Mouse (Mus musculus): ENCODE measurements around the gene Grk6. TPM values are rescaled to one million over a fixed set of nuclear protein-coding genes. Genes with fewer than 3 reads are reported as not detected.
A peak's percentile ranks its signal among the peaks of the same experiment; 100 is the strongest.
"Not testable (repeated sequence)": the region's sequence is repeated elsewhere in the genome, so short reads cannot be mapped to it uniquely, and the experiment has no call there.

Gene Grk6
- polyA plus RNA-seq, 1 experiment from 2014 or later = 24.3 TPM

DNA sequence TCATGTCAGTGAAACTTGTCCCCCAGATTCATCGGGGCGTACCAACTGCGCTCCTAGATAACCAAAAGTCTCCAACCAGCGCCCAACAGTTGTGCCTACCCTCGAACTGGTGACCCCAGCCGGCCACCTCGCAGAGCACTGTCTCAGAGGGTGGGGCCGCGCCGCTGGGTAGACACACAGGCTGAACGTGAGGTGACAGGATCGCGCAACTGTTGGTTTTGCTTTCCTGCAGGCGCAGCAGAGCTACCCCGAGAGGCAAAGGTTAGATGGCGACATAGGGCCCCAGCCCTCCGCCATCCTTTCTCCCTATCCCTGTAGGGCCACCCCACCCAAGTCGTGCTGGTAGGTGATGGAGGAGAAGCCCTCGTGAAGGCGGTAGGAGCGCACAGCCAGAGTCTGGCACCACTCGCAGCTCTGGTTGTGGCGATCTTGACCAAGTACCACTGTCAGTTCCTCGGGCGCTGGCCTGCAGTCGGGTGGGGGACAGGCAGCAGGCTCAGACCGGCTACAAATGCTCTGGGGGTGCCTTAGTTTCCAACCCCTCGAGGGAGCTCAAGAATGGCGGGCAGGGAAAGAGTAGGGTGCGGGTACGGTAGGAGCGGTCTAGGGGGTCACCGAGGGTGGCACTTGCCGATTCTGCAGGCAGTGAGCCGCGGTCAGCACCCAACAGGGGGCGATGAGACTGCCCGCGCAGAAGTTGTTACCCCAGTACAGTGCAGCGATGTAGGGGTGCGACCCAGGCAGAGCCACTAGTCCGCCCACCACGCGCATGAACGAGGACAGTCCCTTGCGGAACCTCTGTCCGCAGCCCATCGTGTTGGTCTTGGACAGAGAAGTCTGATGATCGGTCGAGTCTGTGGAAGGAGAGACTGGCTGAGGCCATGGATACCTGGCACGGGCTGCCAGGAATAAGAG, 24.6 kb upstream of the Grk6 start:
- ATAC-seq (replicated peaks; ENCODE audit: insufficient number of reproducible peaks, low FRiP score, low TSS enrichment) = no peak; the same call in 1 of the 2 replicates
- 22% methylated on average over 51 of the region's 51 CpGs for WGBS (ENCODE audit: insufficient replicate concordance)

DNA sequence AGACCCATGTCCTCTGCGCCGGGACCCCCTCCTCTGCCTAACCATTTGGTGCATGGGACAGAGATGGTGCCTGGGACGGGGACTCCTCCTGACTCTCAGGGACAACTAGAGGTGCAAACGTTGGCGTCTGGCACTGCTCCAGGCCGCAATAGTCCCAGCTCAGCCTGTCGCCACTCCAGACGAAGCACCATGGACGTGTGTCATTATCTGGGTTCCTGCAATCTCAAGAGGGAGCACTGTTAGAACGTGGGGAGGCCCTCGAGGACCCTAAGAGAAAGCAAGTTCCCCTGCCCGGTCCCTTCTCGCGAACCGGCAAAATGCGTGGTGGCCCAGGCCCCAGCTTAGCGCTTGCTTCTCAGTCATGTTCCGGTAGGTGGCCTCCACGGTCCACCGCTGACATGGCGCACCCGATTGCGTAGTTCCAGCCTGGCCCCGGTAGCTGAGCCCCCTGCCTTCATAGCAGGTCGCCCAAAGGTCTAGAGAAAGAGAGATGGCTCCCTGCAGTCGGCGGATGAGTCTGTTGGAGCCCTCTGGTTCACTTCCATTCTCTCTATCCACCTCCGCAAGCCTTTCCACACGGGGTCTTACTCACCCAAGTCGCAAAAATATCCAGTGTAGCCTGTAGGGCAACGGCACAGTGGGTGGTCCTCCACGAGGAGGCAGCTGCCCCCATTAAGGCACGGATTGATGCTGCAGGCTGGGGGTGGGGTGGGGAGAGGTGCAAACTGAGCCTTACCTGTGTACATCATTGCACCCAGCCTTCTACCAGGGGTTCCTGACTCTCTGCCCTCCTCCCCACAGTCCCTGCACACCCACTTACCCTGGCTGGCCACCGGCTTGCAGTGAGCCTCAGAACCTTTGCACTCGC, 23.7 kb upstream of the Grk6 start:
- Histone ChIP-seq H3K4me3 (ENCODE audit: low read depth, low read length) (peak overlapping the region; percentile 19; the same call in 1 of the 2 replicates), H3K27me3 (ENCODE audit: control insufficient read depth, insufficient read depth, low read length) (peaks cover 55% of the 10 kb centered on the region), H3K9ac (ENCODE audit: low read depth, low read length) (peak overlapping the region; percentile 39; the same call in 1 of the 2 replicates), H3K36me3 (ENCODE audit: control insufficient read depth, insufficient read depth, low read length) (no peaks in the 10 kb centered on the region), H3K9me3 (replicated peaks; ENCODE audit: control insufficient read depth, low read length) (no peaks in the 10 kb centered on the region), H3K4me2 (peak overlapping the region; percentile 42), H3K4me1 (ENCODE audit: control insufficient read depth, insufficient read depth, low read length) (peaks cover 5% of the 10 kb centered on the region), H3K27ac (ENCODE audit: low read depth, low read length) (no peak overlapping the region)
- whole genome bisulfite sequencing (ENCODE audit: insufficient replicate concordance) = 11% methylated on average over 35 of the region's 35 CpGs
- ATAC-seq (replicated peaks; ENCODE audit: insufficient number of reproducible peaks, low FRiP score, low TSS enrichment) = no peak

More for the DNA sequence above, 24.6 kb upstream of the Grk6 start:
- Histone ChIP-seq H3K4me2 (peak overlapping the region; percentile 42), H3K4me3 (ENCODE audit: low read depth, low read length) (peak overlapping the region; percentile 19; the same call in 1 of the 2 replicates), H3K4me1 (ENCODE audit: control insufficient read depth, insufficient read depth, low read length) (peaks cover 5% of the 10 kb centered on the region), H3K36me3 (ENCODE audit: control insufficient read depth, insufficient read depth, low read length) (no peaks in the 10 kb centered on the region), H3K9ac (ENCODE audit: low read depth, low read length) (no peak overlapping the region), H3K27me3 (ENCODE audit: control insufficient read depth, insufficient read depth, low read length) (peaks cover 58% of the 10 kb centered on the region), H3K27ac (ENCODE audit: low read depth, low read length) (no peak overlapping the region), H3K9me3 (replicated peaks; ENCODE audit: control insufficient read depth, low read length) (no peaks in the 10 kb centered on the region)

DNA sequence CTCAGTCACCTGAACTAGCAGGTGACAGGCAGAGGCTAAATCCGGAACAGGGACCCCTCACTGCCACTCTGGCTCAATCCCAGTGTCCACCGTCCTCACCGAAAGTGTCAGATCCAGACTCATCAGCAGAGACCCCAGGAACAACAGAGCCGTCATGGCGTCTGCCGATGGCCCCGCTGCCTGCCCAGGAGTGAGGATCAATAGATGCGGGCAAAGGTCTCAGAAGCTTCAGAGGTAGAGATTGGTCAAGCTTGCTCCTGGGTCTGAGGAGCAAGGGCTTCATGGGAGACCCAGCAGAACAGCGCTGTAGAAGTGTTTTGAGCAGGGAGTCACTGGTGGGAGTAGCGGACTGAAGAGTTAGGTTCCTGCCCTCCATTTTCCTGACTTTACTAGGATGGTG, 18.3 kb upstream of the Grk6 start, which contains the start of gene F12:
Gene F12, minus strand, starts transcription at position 181 of the 400 bp plus-strand sequence.
- no peaks in the 10 kb centered on the region for H3K9me3 ChIP-seq (replicated peaks; ENCODE audit: control insufficient read depth, low read length)
- WGBS (ENCODE audit: insufficient replicate concordance) = 79% methylated on average over 10 of the region's 10 CpGs
- no peak within 1 kb of the TSS for H3K9ac ChIP-seq (ENCODE audit: low read depth, low read length)
- no peak within 1 kb of the TSS for H3K27ac ChIP-seq (ENCODE audit: low read depth, low read length)
- H3K4me3 ChIP-seq (ENCODE audit: low read depth, low read length) = no peak within 1 kb of the TSS
- no peaks in the 10 kb centered on the region for H3K36me3 ChIP-seq (ENCODE audit: control insufficient read depth, insufficient read depth, low read length)
- peaks cover 12% of the 10 kb centered on the region for H3K27me3 ChIP-seq (ENCODE audit: control insufficient read depth, insufficient read depth, low read length)
- ATAC-seq (replicated peaks; ENCODE audit: insufficient number of reproducible peaks, low FRiP score, low TSS enrichment) = no peak
- H3K4me2 ChIP-seq = no peak within 1 kb of the TSS
- no peaks in the 10 kb centered on the region for H3K4me1 ChIP-seq (ENCODE audit: control insufficient read depth, insufficient read depth, low read length)

DNA sequence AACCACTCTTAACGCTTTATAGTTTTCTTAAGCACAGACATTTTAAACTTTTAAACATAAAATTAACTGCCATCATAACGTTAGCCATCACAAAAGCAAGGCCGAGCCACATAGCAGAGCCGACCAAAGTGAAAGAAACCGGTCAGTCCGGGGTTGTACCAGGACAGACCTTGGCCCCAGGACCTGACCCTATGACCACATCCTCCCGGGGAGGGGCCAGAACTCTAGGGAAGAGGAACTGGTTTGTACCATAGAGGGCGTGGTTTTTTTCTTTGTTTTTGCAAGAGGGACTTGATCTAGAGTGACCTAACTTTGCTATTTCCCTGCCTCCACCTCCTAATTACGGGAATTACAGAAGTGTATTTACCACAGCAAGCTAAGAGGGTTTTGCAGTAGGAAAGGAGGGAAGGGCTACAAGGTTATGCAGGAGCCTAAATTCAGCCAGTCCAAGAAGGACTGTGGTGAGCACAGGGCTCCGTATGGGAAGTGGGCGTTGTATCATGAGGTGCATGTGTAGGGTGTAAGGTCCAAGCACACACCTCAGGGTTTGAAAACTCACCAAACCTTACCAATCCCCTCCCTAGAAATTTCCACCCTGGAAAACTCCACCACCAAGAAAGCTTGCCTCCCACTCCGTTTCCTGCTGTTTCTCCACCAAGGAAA, 15.5 kb upstream of the Grk6 start:
- no peak overlapping the region for H3K4me2 ChIP-seq

DNA sequence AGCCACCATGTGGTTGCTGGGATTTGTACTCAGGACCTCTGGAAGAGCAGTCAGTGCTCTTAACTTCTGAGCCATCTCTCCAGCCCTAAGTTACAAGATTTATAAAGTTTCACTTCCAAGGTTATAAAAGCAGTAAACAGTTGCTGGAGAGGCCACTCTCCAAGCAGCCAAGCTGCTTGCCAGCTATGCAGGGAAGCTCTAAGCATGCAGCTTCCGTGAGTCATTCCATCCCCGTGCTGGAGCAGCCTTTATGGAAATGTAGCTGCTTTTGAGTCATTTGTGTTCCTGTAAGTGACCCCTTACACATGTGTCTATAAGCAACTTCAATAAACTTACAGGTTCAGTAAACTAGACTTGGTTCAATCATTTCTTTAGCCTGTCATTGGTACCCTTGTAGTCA, 14.3 kb upstream of the Grk6 start:
- no peaks in the 10 kb centered on the region for H3K36me3 ChIP-seq (ENCODE audit: control insufficient read depth, insufficient read depth, low read length)
- ATAC-seq (replicated peaks; ENCODE audit: insufficient number of reproducible peaks, low FRiP score, low TSS enrichment) = no peak
- H3K4me1 ChIP-seq (ENCODE audit: control insufficient read depth, insufficient read depth, low read length) = no peaks in the 10 kb centered on the region
- H3K27ac ChIP-seq (ENCODE audit: low read depth, low read length) = no peak overlapping the region
- no peak overlapping the region for H3K4me2 ChIP-seq
- WGBS (ENCODE audit: insufficient replicate concordance) = 80% methylated on average over 2 of the region's 2 CpGs
- no peaks in the 10 kb centered on the region; the same call in 1 of the 2 replicates for H3K9me3 ChIP-seq (replicated peaks; ENCODE audit: control insufficient read depth, low read length)
- H3K27me3 ChIP-seq (ENCODE audit: control insufficient read depth, insufficient read depth, low read length) = no peaks in the 10 kb centered on the region
- H3K9ac ChIP-seq (ENCODE audit: low read depth, low read length) = no peak overlapping the region
- no peak overlapping the region for H3K4me3 ChIP-seq (ENCODE audit: low read depth, low read length)

More for the DNA sequence above, 15.5 kb upstream of the Grk6 start:
- Histone ChIP-seq H3K9ac (ENCODE audit: low read depth, low read length) (no peak overlapping the region), H3K27me3 (ENCODE audit: control insufficient read depth, insufficient read depth, low read length) (no peaks in the 10 kb centered on the region), H3K36me3 (ENCODE audit: control insufficient read depth, insufficient read depth, low read length) (no peaks in the 10 kb centered on the region), H3K4me1 (ENCODE audit: control insufficient read depth, insufficient read depth, low read length) (no peaks in the 10 kb centered on the region), H3K9me3 (replicated peaks; ENCODE audit: control insufficient read depth, low read length) (no peaks in the 10 kb centered on the region; the same call in 1 of the 2 replicates), H3K4me3 (ENCODE audit: low read depth, low read length) (no peak overlapping the region), H3K27ac (ENCODE audit: low read depth, low read length) (no peak overlapping the region)
- no peak for ATAC-seq (replicated peaks; ENCODE audit: insufficient number of reproducible peaks, low FRiP score, low TSS enrichment)
- 60% methylated on average over 12 of the region's 12 CpGs for WGBS (ENCODE audit: insufficient replicate concordance)

DNA sequence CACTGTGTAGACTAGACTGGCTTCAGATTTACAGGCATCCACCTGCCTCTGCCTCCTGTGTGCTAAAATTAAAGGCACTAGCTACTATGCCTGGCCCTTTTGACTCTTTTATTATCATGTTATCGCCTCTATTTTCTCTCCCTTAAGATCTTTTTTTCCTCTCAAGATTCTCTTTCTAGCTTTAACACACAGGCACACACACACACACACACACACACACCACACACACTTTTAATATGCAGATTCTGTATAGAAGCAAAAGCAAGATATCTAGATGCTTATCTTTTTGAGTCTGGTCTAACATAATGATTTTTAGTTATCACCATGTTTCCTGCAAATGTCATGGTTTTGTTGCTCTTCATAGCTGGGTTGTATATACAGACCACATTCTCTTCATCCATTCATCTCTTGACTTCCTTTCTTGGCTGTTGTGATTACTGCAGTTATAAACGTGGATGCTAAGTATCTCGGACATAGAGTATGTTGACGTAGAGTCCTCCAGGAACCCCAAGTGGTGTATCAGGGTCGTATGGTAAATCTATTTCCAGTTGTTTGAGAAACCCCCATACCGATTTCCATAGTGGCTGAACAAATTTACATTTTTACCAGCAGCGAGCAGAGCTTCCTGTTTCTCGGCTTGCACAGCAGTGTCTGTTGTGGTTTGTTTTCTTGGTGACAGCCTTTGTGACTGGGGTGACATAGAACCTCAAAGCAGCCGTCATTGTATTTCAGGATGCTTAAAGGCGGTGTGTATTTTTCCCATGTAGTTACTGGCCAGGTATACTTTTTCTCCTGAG, 12.8 kb upstream of the Grk6 start:
- ATAC-seq (replicated peaks; ENCODE audit: insufficient number of reproducible peaks, low FRiP score, low TSS enrichment) = no peak
- Histone ChIP-seq H3K27ac (ENCODE audit: low read depth, low read length) (no peak overlapping the region), H3K4me3 (ENCODE audit: low read depth, low read length) (no peak overlapping the region), H3K36me3 (ENCODE audit: control insufficient read depth, insufficient read depth, low read length) (no peaks in the 10 kb centered on the region), H3K4me2 (no peak overlapping the region), H3K9me3 (replicated peaks; ENCODE audit: control insufficient read depth, low read length) (no peaks in the 10 kb centered on the region; the same call in 1 of the 2 replicates), H3K27me3 (ENCODE audit: control insufficient read depth, insufficient read depth, low read length) (no peaks in the 10 kb centered on the region), H3K4me1 (ENCODE audit: control insufficient read depth, insufficient read depth, low read length) (no peaks in the 10 kb centered on the region), H3K9ac (ENCODE audit: low read depth, low read length) (no peak overlapping the region)
- 70% methylated on average over 10 of the region's 10 CpGs for WGBS (ENCODE audit: insufficient replicate concordance)

DNA sequence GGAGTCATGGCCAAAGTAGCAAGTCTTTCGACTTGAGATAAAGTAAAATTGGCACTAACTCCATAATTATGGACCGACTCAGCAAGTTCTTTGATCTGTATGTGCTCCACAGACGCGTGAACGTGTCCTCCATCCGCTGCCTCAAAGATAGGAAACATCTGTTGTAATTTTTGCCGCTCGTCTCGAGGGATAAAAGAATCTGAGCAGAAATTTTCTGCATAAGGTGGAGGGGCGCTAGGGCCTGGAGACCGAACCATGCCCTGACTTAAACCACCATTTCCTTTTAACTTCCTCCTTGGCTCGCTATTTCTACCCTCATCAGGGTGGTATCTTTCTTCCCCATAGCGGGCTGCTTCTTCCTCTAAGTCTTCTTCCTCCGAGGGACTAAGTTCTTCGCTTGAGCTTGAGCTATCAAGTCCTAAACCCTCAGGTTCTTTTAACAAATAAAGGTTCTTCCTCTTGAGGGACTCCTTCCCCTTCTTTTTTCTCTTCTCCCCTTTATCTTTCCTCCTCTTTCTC, 7.7 kb upstream of the Grk6 start:
- not testable (repeated sequence) for ATAC-seq (replicated peaks; ENCODE audit: insufficient number of reproducible peaks, low FRiP score, low TSS enrichment); H3K9ac ChIP-seq (ENCODE audit: low read depth, low read length); H3K4me2 ChIP-seq; H3K9me3 ChIP-seq (replicated peaks; ENCODE audit: control insufficient read depth, low read length); H3K4me3 ChIP-seq (ENCODE audit: low read depth, low read length); H3K27me3 ChIP-seq (ENCODE audit: control insufficient read depth, insufficient read depth, low read length); H3K36me3 ChIP-seq (ENCODE audit: control insufficient read depth, insufficient read depth, low read length); H3K27ac ChIP-seq (ENCODE audit: low read depth, low read length); H3K4me1 ChIP-seq (ENCODE audit: control insufficient read depth, insufficient read depth, low read length)
- WGBS (ENCODE audit: insufficient replicate concordance) = 83% methylated on average over 14 of the region's 15 CpGs
